In genomic region chr1:78846471-78846870, GRCm38 (mm10) we compare ENCODE assay signal across 10 mouse cellular contexts. TPM values are rescaled to one million over a fixed set of nuclear protein-coding genes. Genes with fewer than 3 reads are reported as not detected.
DNase-seq lines count a peak whose midpoint lies in the region; ATAC-seq and TF ChIP-seq lines count a peak whose summit lies in the region.
"Had no signal": no experiment of that assay in that cellular context is flagged by ENCODE, and none has a peak within 500 bp of the region (broad histone marks: within the 10 kb centered on the region; RNA-seq: fewer than 3 reads in every experiment).

No protein-coding gene starts in this region.

- H3K4me1 ChIP-seq in limb, embryonic 14.5 days (ENCODE audit: control insufficient read depth, insufficient read depth, low read length): peaks cover 9% of the 10 kb centered on the region; the same call in 1 of the 2 replicates
- peaks cover 14% of the 10 kb centered on the region for H3K4me1 ChIP-seq in limb, embryonic 10.5 days
- H3K4me1 ChIP-seq: hindbrain, embryonic 15.5 days; megakaryocyte, embryonic 14.5 days had no signal

- peak; percentile 28 for DNase-seq in limb, embryonic 14.5 days (ENCODE audit: low spot score)
- DNase-seq in limb, embryonic 10.5 days (ENCODE audit: low spot score): no peak
- DNase-seq in WW6 (ENCODE audit: low read depth, low spot score): peak; percentile 13
- DNase-seq in cerebellum, adult 9-11 months: peak; percentile 21
- DNase-seq in kidney, postnatal 14 days: peak; percentile 41
- no peak for DNase-seq in right cerebral cortex, postnatal 10 days (ENCODE audit: low spot score in 2 of 2)
- no peak for DNase-seq in thymus, adult 18-20 months
- DNase-seq in spleen, adult 12 weeks (ENCODE audit: low spot score): no peak

- TF ChIP-seq POLR2A in limb, embryonic 14.5 days (IDR thresholded peaks at IDR 0.05; ENCODE audit: borderline replicate concordance, extremely low read depth, insufficient read depth, insufficient read length): no peak

- no peaks in the 10 kb centered on the region for H3K9me3 ChIP-seq in limb, embryonic 14.5 days (ENCODE audit: control insufficient read depth, low read length)
- H3K9me3 ChIP-seq in limb, embryonic 10.5 days (replicated peaks): no peaks in the 10 kb centered on the region
- H3K9me3 ChIP-seq: hindbrain, embryonic 15.5 days had no signal

- H3K9ac ChIP-seq in limb, embryonic 14.5 days (ENCODE audit: low read depth, low read length, severe bottlenecking): no peak overlapping the region
- H3K9ac ChIP-seq: hindbrain, embryonic 15.5 days had no signal

- H3K4me2 ChIP-seq in limb, embryonic 14.5 days (replicated peaks; ENCODE audit: low read depth, low read length, severe bottlenecking): no peak overlapping the region
- H3K4me2 ChIP-seq: hindbrain, embryonic 15.5 days had no signal

- no peaks in the 10 kb centered on the region for H3K27me3 ChIP-seq in limb, embryonic 14.5 days (ENCODE audit: control insufficient read depth, insufficient read depth, low read length)
- no peaks in the 10 kb centered on the region for H3K27me3 ChIP-seq in limb, embryonic 10.5 days (ENCODE audit: low read depth, poor library complexity, severe bottlenecking)
- H3K27me3 ChIP-seq: hindbrain, embryonic 15.5 days; megakaryocyte, embryonic 14.5 days had no signal

- no peak for ATAC-seq in limb, embryonic 14.5 days (ENCODE audit: low FRiP score, low read depth)

- 42% methylated on average over 2 of the region's 2 CpGs for WGBS in limb, embryonic 14.5 days
- WGBS in limb, embryonic 10.5 days: 42% methylated on average over 2 of the region's 2 CpGs

- H3K4me3 ChIP-seq in limb, embryonic 14.5 days (replicated peaks; ENCODE audit: low read length): no peak overlapping the region
- no peak overlapping the region for H3K4me3 ChIP-seq in limb, embryonic 10.5 days
- H3K4me3 ChIP-seq: hindbrain, embryonic 15.5 days; megakaryocyte, embryonic 14.5 days had no signal

- H3K36me3 ChIP-seq in limb, embryonic 14.5 days (ENCODE audit: control insufficient read depth, insufficient read depth, low read length): no peaks in the 10 kb centered on the region
- H3K36me3 ChIP-seq in limb, embryonic 10.5 days: no peaks in the 10 kb centered on the region
- H3K36me3 ChIP-seq: hindbrain, embryonic 15.5 days had no signal

- no peak overlapping the region for H3K27ac ChIP-seq in limb, embryonic 14.5 days (replicated peaks; ENCODE audit: low read depth, low read length)
- H3K27ac ChIP-seq in limb, embryonic 10.5 days: no peak overlapping the region
- H3K27ac ChIP-seq: hindbrain, embryonic 15.5 days had no signal

RNA-seq across cellular contexts. Expression of gene Kcne4, which starts 29.9 kb away (rescaled TPM):
- polyA plus RNA-seq in limb, embryonic 14.5 days (2012; rRNA removed): 9.0 TPM in 2 replicates
- 18.3 and 21.2 TPM in 2 replicates for polyA plus RNA-seq in limb, embryonic 14.5 days (2014; fragmentation: Nextera tagmentation; extraction: Ambion mirVana)
- polyA plus RNA-seq in limb, embryonic 10.5 days (2016; fragmentation: Nextera tagmentation; extraction: Ambion mirVana): 0.16 and 0.90 TPM in 2 replicates

Comparison
In these comparisons a context has a peak if more than half of its experiments do, and no peak if none do; other contexts are left out.
1. DNase-seq: peak in limb, embryonic 14.5 days (single experiment), WW6 (single experiment), cerebellum, adult 9-11 months (single experiment) and kidney, postnatal 14 days (single experiment); none in limb, embryonic 10.5 days (single experiment), right cerebral cortex, postnatal 10 days (0 of 2), thymus, adult 18-20 months (0 of 2) and spleen, adult 12 weeks (single experiment).